Mouse (Mus musculus) gonadal fat pad, adult 2 months (tissue): ENCODE measurements around the gene Zfp710. TPM values are rescaled to one million over a fixed set of nuclear protein-coding genes. Genes with fewer than 3 reads are reported as not detected.
"Not testable (repeated sequence)": the region's sequence is repeated elsewhere in the genome, so short reads cannot be mapped to it uniquely, and the experiment has no call there.

Source experiments
- DNase-seq: peaks from one replicate; pipeline ENCODE4 v3.0.0-alpha.2; 2012; ENCODE audit warnings: low read depth
- polyA plus RNA-seq: library from polyadenylated mRNA; depleted of rRNA; stranded (reverse); fragments of >200 nt; gene quantifications from 2 replicates; pipeline ENCODE4 v1.2.3, GENCODE M21; 2012; rRNA removed

Gene Zfp710
- polyA plus RNA-seq, 1 experiment = 25.4 TPM

DNA sequence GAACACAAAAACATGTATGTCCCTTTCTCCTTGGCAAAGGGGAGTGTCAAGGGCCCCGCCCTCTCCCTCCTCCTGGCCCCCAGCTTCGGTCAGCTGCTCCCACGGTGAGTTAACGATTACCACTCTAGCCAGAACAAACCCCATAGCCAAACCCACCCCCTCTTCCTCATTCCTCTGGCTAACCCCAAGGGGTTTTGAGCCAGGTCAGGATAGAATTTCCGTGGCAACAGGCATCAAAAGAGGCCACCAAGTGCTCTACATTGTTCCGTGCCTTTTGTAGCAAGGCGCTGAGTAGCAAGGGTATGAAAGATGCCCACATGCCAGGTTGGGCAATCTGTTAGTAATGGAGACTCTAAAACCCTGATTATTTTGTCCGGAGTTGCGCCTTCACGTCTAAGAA, 89.4 kb downstream of the Zfp710 start:
- DNase-seq = no peak

DNA sequence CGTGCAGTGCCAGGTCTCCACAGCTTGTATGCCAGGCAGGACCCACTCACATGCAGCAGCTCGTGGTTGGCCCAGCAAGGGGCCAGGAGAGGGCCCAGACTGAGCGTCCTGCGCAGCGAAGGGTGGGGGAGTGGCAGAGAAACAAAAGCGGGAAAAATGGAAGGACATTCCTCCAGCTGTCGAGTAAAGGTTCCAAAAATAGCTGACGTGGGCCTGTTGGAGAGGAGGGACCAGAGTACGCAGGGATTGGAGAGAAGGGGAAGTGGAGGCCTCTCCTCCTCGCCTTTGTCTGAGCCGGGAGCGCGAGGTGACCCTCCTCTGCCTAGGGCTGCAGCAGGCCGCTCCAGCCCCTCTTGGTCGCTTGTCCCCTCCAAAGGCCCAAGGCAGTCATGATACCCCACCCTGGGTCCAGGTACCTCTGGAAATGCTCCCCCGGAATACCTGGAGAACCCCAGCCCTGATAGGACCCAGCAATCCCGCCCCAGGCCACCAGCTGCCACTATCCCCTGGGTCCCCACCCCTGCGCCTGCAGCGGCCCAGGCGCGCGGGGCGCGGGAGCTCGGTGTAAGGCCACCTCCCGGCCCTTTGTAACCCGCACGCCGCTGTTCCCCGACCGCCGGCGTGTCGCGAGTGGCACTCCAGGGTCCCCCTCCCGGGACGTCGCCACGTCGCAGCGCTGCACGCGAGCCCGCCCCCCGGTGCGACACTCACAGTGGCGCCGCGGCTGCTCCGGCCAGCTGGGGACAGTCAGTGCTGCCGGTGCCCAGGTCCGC, 90.0 kb downstream of the Zfp710 start:
- DNase-seq = no peak

GRCm38 (mm10) chr7:80115224-80115590, 90.6 kb downstream of the Zfp710 start, which contains the start of gene Idh2:
TSS of gene Idh2 (minus strand) at chr7:80115392.
- no peak for DNase-seq

- no peak for DNase-seq
Measured at GRCm38 (mm10) chr7:80116158-80116557, 91.5 kb downstream of the Zfp710 start.

GRCm38 (mm10) chr7:80119198-80119597, 94.6 kb downstream of the Zfp710 start:
- DNase-seq = no peak

DNA sequence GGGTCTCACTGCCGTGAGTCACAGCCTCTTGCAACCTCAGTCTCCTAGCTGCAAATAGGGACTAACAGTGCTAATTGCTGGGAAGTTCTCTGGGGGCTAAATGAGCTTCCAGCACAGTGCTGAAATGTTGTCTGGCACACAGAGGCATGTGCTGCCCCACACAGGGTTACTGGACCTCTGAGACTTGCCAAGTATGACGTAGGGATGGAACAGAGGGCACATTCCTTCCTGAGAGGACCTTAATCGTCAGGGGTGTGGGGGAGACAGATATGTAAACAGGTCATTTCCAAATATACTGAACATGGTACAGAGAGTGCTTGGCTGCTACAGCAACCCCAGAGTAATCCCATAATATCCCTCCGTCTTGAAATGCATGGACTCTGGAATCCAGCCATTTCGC, 96.5 kb downstream of the Zfp710 start:
- DNase-seq = no peak

DNA sequence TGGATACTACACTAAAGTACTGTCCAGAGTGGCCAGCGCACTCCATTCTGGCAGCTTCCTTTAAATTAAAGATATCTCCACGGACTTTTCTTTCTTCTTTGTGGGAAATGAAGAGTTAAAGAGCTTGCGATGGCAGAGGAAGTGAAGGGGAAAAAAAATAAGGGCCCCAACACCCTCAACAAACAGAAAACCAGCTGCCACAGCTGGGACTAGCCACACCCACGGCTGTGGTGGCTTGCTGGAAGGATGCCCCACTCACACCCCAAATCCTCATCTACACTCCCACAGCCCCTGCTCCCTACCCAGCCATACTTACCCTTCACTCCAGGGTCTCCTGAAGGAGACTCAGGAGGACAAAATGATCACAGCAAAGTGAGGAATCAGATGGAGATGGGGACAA, 98.5 kb downstream of the Zfp710 start:
- no peak for DNase-seq

DNA sequence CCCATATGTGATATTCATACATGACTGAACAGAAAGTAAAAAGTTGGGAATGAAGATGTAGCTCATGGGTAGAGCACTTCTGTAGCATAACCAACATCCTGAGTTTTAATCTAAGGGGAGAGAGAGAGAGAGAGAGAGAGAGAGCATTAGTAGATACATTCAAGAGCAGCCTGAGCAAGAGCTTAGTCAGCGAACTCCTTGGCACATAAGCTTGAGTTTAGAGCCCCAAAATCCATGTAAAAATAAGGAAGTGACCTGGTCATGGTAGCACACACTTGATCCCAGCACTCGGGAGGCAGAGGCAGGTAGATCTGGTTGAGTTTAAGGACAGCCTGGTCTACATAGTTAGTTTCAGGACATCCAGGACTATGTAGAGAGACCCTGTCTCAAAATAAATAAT, 99.1 kb downstream of the Zfp710 start:
- DNase-seq = no peak

DNA sequence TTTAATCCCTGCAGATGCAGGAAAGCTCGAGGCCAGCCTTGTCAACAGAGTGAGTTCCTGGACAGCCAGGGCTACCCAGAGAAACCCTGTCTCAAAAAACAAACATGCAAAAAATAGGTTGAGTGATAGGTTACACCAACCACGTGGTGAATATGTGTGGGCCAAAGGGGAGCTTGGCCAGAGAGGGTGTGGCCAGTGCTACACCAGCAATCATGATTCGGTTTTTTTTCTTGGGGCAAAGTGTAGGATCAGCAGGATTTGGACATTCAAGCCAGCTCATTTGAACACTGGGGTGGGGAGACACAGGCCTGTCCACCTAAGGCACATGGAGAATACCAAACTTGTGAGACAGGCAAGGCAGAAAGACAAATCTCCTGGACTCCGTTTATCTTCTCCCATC, 104.7 kb downstream of the Zfp710 start:
- no peak for DNase-seq

- no peak for DNase-seq
Measured at GRCm38 (mm10) chr7:80130344-80131055, 105.9 kb downstream of the Zfp710 start.

DNA sequence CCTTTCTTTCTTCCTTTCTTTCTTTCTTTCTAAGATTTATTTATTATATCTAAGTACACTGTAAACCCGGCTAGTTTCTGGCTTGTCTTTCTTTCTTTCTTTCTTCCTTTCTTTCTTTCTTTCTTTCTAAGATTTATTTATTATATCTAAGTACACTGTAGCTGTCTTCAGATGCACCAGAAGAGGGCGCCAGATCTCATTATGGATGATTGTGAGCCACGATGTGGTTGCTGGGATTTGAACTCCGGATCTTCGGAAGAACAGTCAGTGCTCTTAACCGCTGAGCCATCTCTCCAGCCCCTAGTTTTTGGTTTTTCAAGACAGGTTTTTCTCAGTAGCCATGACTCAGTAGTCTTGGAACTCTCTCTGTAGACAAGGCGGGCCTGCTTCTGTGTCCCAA, 106.7 kb downstream of the Zfp710 start:
- DNase-seq = not testable (repeated sequence)

DNA sequence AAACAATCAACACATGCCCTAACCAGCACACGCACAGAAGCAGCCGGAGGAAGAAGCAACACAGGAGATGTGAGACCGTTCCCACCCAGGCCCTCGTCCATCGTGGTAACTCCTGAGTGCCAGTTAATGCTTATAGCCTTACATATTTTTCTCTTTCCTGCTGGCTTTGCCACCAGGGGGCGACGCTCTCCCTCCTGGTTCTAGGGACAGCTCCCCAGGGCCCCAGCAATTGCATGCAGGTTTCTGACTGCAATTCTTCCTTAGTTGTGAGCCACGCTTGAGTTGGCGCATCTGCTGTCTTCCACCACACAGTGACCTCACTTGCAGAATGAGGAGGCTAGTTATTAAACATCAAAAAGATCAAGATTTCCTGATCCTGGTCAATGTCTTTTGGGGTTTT, 107.9 kb downstream of the Zfp710 start:
- no peak for DNase-seq

- DNase-seq = no peak
Measured at GRCm38 (mm10) chr7:80134454-80135172, 110.0 kb downstream of the Zfp710 start.

GRCm38 (mm10) chr7:80135173-80135532, 110.5 kb downstream of the Zfp710 start:
- DNase-seq = no peak

- no peak for DNase-seq
Measured at GRCm38 (mm10) chr7:80138375-80138774, 113.8 kb downstream of the Zfp710 start.

DNA sequence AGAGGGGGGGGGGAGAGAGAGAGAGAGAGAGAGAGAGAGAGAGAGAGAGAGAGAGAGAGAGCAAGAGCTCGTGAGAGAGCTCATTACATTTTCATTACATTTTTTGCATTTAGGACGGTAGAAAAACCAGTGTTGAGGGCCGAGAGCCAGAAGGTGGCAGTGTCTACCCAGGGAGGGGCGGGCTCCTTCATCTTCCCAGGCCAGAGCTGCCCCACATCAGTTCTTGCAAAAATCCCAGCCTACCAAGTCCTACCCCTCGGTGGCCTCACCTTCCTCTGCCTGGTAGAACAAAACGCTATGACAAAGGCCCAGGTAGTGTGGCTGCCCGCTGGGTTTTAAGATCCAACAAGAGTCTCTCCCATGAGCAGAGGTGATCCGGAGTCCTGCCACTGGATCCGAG, 116.2 kb downstream of the Zfp710 start:
- DNase-seq = no peak

Other genes with a start within 250 kb of the Zfp710 start
- 0.55 and 1.4 TPM in 2 replicates for gene Mesp1, start 231.0 kb upstream of the Zfp710 start, polyA plus RNA-seq
- gene Mesp2, start 214.1 kb upstream of the Zfp710 start, polyA plus RNA-seq = 1.6 and 2.1 TPM in 2 replicates
- gene Anpep, start 163.8 kb upstream of the Zfp710 start, polyA plus RNA-seq = 17.6 and 22.7 TPM in 2 replicates
- 14.3 and 15.7 TPM in 2 replicates for gene Ap3s2, start 104.2 kb upstream of the Zfp710 start, polyA plus RNA-seq
- gene Arpin, start 89.5 kb upstream of the Zfp710 start, polyA plus RNA-seq = 10.7 and 13.5 TPM in 2 replicates
- 200 and 210 TPM in 2 replicates for gene Idh2, start 90.6 kb downstream of the Zfp710 start, polyA plus RNA-seq
- 19.2 and 26.8 TPM in 2 replicates for gene Sema4b, start 162.0 kb downstream of the Zfp710 start, polyA plus RNA-seq
- gene Cib1, start 208.0 kb downstream of the Zfp710 start, polyA plus RNA-seq = 156 and 223 TPM in 2 replicates
- gene Gdpgp1, start 208.1 kb downstream of the Zfp710 start, polyA plus RNA-seq = 2.3 and 2.4 TPM in 2 replicates
- 3.3 and 4.2 TPM in 2 replicates for gene Ttll13, start 221.6 kb downstream of the Zfp710 start, polyA plus RNA-seq
- 23.5 and 24.4 TPM in 2 replicates for gene Ngrn, start 236.4 kb downstream of the Zfp710 start, polyA plus RNA-seq
- gene Vps33b, start 244.8 kb downstream of the Zfp710 start, polyA plus RNA-seq = 11.5 and 14.2 TPM in 2 replicates